Mouse (Mus musculus) hindbrain, embryonic 15.5 days (tissue): ENCODE measurements around the gene Ogg1. TPM values are rescaled to one million over a fixed set of nuclear protein-coding genes. Genes with fewer than 3 reads are reported as not detected.

Experiments used
- ATAC-seq: fragments of 200-750 bp; cut with Nextera tagmentation; 2 replicates; pipeline ENCODE4 v1.8.0; 2017; ENCODE audit warnings: low read depth, moderate number of reproducible peaks, moderate TSS enrichment; ENCODE audit not compliant: low FRiP score
- H3K27ac ChIP-seq: fragments of 300-500 bp; sonication (generic); replicated peaks from 2 replicates; pipeline ENCODE4 v1.5.1; 2015; ENCODE audit warnings: mild to moderate bottlenecking, inconsistent platforms
- H3K27me3 ChIP-seq: fragments of 300-500 bp; sonication (generic); 2 replicates; pipeline ENCODE4 v1.6.1; 2015; ENCODE audit warnings: control low read depth, inconsistent platforms
- H3K36me3 ChIP-seq: fragments of 300-500 bp; sonication (generic); 2 replicates; pipeline ENCODE4 v1.6.1; 2015; ENCODE audit warnings: control low read depth, inconsistent platforms
- H3K4me1 ChIP-seq: fragments of 300-500 bp; sonication (generic); replicated peaks from 2 replicates; pipeline ENCODE4 v1.6.1; 2015; ENCODE audit warnings: control low read depth, inconsistent platforms
- H3K4me2 ChIP-seq: fragments of 300-500 bp; sonication (generic); 2 replicates; pipeline ENCODE4 v1.6.1; 2015; ENCODE audit warnings: moderate library complexity, mild to moderate bottlenecking, inconsistent platforms
- H3K4me3 ChIP-seq: fragments of 300-500 bp; sonication (generic); 2 replicates; pipeline ENCODE4 v1.5.1; 2015; ENCODE audit warnings: mild to moderate bottlenecking, inconsistent platforms
- H3K9ac ChIP-seq: fragments of 300-500 bp; sonication (generic); 2 replicates; pipeline ENCODE4 v1.6.1; 2015; ENCODE audit warnings: inconsistent platforms
- H3K9me3 ChIP-seq: fragments of 300-500 bp; sonication (generic); 2 replicates; pipeline ENCODE4 v1.6.1; 2016; ENCODE audit warnings: control low read depth, inconsistent platforms
- WGBS: fragments of 180-500 bp; shearing (Covaris S2); methylation state at CpG from one replicate; pipeline ENCODE4 v1.1.7; 2015; 5-methylcytosine and 5-hydroxymethylcytosine counted together
- polyA plus RNA-seq: library from polyadenylated mRNA; unstranded; fragments of >200 nt; fragmentation: Nextera tagmentation; extraction: Ambion mirVana; gene quantifications from 2 replicates; pipeline ENCODE4 v1.2.1, GENCODE M21; 2015

Ogg1 gene
- polyA plus RNA-seq, 1 experiment from 2014 or later = 9.3 TPM

DNA sequence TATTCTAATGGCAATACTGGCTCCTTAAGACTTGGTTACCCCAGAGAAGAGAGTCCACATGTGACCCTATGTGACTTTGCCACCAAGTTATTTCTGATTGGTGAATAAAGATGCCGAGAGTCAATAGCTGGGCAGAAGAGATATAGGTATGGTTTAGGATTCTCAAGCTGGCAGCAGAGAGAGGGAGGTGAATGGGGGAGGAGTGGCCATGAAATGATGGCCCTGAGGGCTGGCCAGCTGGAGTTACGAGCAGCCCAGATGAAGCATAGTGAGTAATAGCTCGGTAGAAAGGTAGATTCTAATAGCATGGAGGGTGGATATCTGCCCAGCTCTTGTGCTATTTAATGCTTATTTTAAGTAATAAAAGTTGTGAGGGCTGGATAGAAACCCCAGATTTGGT, 26.0 kb downstream of the Ogg1 start:
- no peak for ATAC-seq
- Histone ChIP-seq H3K4me1 (no peaks in the 10 kb centered on the region), H3K4me2 (no peak overlapping the region), H3K4me3 (no peak overlapping the region), H3K27ac (no peak overlapping the region), H3K9ac (no peak overlapping the region), H3K27me3 (no peaks in the 10 kb centered on the region), H3K9me3 (no peaks in the 10 kb centered on the region), H3K36me3 (no peaks in the 10 kb centered on the region)
- 76% methylated on average over 3 of the region's 3 CpGs for WGBS

DNA sequence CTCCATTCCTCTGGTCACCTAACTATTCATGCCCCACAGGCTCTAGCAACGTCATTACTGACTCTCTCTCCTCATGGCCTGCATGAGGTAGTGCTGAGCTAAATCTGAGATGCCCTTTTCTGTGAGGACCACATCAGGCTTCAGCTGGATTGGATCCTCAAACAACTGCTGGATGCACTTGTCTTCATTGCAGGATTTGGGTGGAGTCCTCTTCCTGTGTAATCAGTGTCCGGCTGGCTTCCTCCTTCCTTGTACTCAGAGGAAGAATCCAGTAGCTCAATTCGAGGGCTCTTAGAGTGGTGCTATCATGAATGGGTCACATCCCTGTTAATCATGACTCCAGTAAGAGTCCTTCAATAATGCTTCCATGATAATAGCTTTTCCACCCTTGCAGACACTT, 26.9 kb downstream of the Ogg1 start:
- Histone ChIP-seq H3K4me1 (no peaks in the 10 kb centered on the region), H3K27ac (no peak overlapping the region), H3K9me3 (no peaks in the 10 kb centered on the region), H3K9ac (no peak overlapping the region), H3K4me3 (no peak overlapping the region), H3K36me3 (no peaks in the 10 kb centered on the region), H3K27me3 (no peaks in the 10 kb centered on the region), H3K4me2 (no peak overlapping the region)
- WGBS = 84% methylated on average over 3 of the region's 3 CpGs
- no peak for ATAC-seq

DNA sequence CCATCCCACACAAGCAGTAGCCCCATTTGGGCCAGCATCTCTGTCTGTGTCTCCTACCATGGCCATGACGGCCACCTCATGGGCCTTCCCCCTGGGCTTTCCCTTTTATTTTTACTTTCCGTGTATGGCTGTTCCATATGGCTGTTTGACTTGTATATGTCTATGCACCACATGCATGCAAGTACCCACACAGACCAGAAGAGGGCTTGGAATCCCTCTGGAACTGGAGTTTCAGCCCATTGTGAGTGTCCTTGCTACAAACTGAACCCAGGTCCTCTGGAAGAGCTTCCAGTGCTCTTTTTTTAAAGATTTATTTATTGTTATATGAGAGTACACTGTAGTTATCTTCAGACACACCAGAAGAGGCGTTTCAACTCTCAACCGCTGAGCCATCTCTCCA, 34.7 kb downstream of the Ogg1 start:
- no peaks in the 10 kb centered on the region for H3K4me1 ChIP-seq
- ATAC-seq = no peak

DNA sequence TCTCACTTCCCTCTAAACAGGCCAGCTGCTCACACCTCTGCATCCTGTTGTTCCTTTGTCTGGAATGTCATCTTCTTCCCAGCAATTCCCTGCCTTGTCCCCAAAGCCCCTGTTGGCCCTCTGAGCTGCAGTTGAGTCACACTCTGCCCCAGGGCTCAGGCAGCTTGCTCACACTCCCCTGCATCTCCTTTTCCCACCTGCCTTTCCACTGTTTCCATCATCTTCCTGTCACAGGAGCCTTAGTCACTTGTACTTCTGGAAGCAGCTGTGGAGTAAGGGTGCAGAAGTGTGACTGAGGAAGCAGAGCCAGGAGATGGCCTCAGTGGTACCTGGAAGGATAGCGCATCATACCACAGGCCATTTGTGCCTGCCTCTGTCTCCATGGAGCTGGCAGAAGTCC, 35.5 kb downstream of the Ogg1 start:
- no peak overlapping the region for H3K9ac ChIP-seq
- H3K27ac ChIP-seq = no peak overlapping the region
- no peaks in the 10 kb centered on the region for H3K4me1 ChIP-seq
- 91% methylated on average over 1 of the region's 1 CpGs for WGBS
- H3K27me3 ChIP-seq = no peaks in the 10 kb centered on the region
- no peak overlapping the region for H3K4me2 ChIP-seq
- ATAC-seq = no peak
- no peaks in the 10 kb centered on the region for H3K36me3 ChIP-seq
- H3K4me3 ChIP-seq = no peak overlapping the region
- H3K9me3 ChIP-seq = no peaks in the 10 kb centered on the region

More for the DNA sequence above, 34.7 kb downstream of the Ogg1 start:
- 76% methylated on average over 4 of the region's 4 CpGs for WGBS
- Histone ChIP-seq H3K27ac (no peak overlapping the region), H3K9me3 (no peaks in the 10 kb centered on the region), H3K9ac (no peak overlapping the region), H3K4me2 (no peak overlapping the region), H3K4me3 (no peak overlapping the region), H3K36me3 (no peaks in the 10 kb centered on the region), H3K27me3 (no peaks in the 10 kb centered on the region)

DNA sequence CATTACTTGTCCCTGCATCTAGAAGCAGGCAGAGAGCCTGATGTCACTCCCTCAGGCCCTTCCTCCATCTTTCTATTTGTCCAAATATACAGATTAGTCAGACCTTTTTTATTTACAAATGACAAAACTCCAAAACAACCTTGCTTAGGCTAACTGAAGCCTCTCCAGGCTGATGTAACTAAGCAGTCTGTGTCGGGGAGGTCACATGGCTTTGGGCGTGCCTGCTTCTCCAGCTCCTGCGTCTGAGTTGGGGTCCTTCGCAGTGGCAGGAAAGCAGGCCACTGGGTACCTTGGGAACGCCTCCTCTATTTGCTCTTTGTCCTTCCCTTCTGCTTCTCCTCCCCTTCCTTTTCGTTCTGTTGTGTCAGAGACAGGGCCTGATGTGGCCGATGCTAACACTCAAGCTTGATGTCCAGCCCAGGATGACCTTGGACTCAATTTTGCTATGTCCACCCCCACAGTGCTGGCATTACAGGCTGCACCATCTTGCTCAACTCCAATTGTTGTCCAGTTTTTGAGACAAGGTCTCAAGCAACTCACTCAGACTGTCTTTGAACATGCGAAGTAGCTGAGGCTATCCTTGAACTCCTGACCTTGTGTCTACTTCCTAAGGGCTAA, 37.9 kb downstream of the Ogg1 start:
- Histone ChIP-seq H3K9me3 (no peaks in the 10 kb centered on the region), H3K4me2 (no peak overlapping the region), H3K36me3 (peaks cover 13% of the 10 kb centered on the region), H3K27me3 (no peaks in the 10 kb centered on the region), H3K9ac (no peak overlapping the region), H3K4me3 (no peak overlapping the region), H3K27ac (no peak overlapping the region), H3K4me1 (no peaks in the 10 kb centered on the region)
- WGBS = 69% methylated on average over 8 of the region's 8 CpGs
- no peak for ATAC-seq

DNA sequence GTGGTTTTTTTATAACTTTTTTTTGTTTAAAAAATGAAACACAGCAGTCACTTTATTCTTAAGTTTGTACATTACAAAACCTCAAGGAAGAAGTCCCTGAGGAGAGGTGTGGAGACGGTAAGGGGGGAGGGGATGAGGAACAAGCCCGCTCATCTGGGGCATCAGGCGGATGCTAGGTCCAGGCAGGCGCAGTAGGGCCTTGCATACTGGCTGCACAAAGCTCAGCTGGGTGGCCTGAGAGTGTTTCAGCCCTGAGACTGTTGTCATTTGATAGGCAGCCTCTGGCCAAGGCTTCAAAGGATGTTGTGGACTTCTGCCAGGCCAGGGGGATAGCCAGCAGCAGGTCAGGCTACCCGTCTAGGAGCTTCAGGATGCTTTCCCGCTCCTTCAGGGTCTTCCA, 39.9 kb downstream of the Ogg1 start:
- 90% methylated on average over 6 of the region's 6 CpGs for WGBS
- H3K27me3 ChIP-seq = no peaks in the 10 kb centered on the region
- no peak overlapping the region for H3K9ac ChIP-seq
- ATAC-seq = no peak
- H3K27ac ChIP-seq = no peak overlapping the region
- no peak overlapping the region for H3K4me2 ChIP-seq
- no peaks in the 10 kb centered on the region for H3K9me3 ChIP-seq
- no peaks in the 10 kb centered on the region for H3K4me1 ChIP-seq
- H3K36me3 ChIP-seq = peaks cover 33% of the 10 kb centered on the region
- H3K4me3 ChIP-seq = no peak overlapping the region

DNA sequence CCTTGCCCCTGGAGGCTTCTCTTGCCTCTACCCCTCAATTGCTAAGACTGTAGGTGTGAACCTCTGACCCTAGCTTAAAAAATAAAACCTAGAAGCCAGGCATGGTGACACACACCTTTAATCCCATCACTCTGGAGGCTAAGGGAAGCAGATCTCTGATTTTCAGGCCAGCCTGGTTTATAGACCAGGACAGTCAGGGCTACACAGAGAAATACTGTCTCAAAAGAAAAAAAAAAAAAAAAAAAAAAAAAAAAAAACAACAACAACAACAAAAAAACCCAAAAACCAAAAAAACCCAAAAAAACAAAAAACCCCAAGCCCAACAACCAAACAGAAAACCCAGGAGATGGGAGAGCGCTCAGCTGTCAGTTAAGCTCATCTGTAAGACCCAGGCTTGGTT, 40.8 kb downstream of the Ogg1 start:
- Histone ChIP-seq H3K27me3 (no peaks in the 10 kb centered on the region), H3K4me1 (no peaks in the 10 kb centered on the region), H3K9me3 (no peaks in the 10 kb centered on the region), H3K27ac (no peak overlapping the region), H3K4me2 (no peak overlapping the region), H3K4me3 (no peak overlapping the region), H3K36me3 (peaks cover 35% of the 10 kb centered on the region), H3K9ac (no peak overlapping the region)
- no peak for ATAC-seq
- 91% methylated on average over 1 of the region's 1 CpGs for WGBS

DNA sequence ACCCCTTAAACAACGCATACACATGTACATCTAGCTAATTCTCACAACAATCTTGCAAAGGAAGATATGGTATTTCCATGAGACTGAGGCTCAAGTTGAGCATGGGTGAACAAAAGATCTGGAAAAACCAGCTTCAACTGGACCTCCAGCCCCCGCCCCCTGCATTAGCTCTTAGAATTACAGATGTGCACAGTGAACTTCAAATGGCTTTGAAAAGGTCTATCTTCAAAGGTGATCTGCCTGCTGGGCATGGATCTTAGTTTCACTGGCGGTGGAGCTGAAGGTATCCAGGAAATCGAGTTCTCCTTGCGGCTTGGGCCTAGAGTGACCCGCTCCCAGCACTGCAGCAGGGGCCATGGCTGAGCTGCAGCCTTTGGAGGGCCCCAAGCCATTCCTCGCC, 41.4 kb downstream of the Ogg1 start:
- ATAC-seq = no peak
- WGBS = 89% methylated on average over 7 of the region's 7 CpGs
- no peak overlapping the region for H3K4me3 ChIP-seq
- no peak overlapping the region for H3K9ac ChIP-seq
- H3K27ac ChIP-seq = no peak overlapping the region
- no peaks in the 10 kb centered on the region for H3K4me1 ChIP-seq
- peaks cover 39% of the 10 kb centered on the region for H3K36me3 ChIP-seq
- no peaks in the 10 kb centered on the region for H3K9me3 ChIP-seq
- no peak overlapping the region for H3K4me2 ChIP-seq
- H3K27me3 ChIP-seq = no peaks in the 10 kb centered on the region

DNA sequence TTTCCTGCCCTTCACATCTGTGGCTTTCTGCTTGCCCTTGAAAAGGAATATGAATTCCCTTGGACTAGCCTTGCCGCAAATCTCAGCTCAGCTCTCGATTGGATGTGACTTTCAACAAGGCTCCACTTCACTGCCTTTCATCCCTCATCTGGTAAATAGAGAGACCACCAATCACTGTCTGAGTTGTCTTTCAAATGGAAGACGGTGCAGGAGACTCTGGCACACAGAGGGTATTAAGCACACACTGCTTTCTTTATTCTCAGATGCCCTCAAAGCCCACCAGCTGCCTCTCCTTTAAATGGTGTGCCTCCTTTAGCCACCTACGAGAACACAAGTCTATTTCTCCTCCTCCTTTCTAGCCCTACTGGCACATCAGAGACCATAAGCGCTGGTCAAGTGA, 41.8 kb downstream of the Ogg1 start:
- H3K27ac ChIP-seq = no peak overlapping the region
- H3K4me2 ChIP-seq = no peak overlapping the region
- peaks cover 44% of the 10 kb centered on the region for H3K36me3 ChIP-seq
- H3K4me3 ChIP-seq = no peak overlapping the region
- ATAC-seq = peak; percentile 51; the same call in 1 of the 2 replicates
- no peak overlapping the region for H3K9ac ChIP-seq
- no peaks in the 10 kb centered on the region for H3K4me1 ChIP-seq
- no peaks in the 10 kb centered on the region for H3K9me3 ChIP-seq
- no peaks in the 10 kb centered on the region for H3K27me3 ChIP-seq
- WGBS = 73% methylated on average over 5 of the region's 5 CpGs

DNA sequence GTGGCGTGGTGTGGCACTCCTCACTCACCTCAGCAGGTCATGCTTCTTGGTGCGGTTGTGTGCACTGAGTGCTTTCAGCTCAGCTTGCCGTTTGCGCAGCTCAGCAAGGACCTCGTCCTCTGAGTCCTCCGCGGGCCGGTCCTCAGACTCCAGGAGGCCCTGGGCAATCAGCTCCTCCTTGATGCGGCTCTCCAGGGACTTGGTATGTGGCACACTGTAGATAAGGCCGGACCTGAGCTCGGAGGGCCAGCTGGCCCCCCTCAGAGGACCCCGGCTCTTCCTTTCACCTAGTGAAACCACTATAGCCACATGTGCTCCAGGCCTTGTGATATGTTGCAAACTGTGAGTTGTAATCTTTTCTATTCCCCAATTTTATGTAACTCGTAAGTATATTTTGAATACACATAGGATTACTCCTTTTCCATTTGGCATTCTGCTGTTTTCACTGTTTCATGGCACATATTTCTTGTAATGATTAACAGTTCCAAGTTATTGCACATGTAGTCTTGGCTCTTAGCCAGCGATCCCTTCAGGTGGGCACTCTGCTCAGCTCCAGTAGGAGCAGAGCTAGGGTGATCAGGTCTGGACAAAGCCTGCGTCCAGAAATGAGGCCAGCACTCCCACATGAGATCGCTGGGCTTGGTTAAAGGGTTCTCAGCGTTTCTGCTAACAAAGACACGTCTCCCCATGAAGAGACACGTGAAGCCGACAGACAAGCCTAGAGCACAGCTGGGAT, 43.6 kb downstream of the Ogg1 start:
- Histone ChIP-seq H3K4me2 (no peak overlapping the region), H3K9ac (no peak overlapping the region), H3K9me3 (no peaks in the 10 kb centered on the region), H3K4me1 (no peaks in the 10 kb centered on the region), H3K36me3 (peaks cover 59% of the 10 kb centered on the region), H3K27ac (no peak overlapping the region), H3K27me3 (no peaks in the 10 kb centered on the region), H3K4me3 (no peak overlapping the region)
- no peak for ATAC-seq
- WGBS = 95% methylated on average over 20 of the region's 20 CpGs

DNA sequence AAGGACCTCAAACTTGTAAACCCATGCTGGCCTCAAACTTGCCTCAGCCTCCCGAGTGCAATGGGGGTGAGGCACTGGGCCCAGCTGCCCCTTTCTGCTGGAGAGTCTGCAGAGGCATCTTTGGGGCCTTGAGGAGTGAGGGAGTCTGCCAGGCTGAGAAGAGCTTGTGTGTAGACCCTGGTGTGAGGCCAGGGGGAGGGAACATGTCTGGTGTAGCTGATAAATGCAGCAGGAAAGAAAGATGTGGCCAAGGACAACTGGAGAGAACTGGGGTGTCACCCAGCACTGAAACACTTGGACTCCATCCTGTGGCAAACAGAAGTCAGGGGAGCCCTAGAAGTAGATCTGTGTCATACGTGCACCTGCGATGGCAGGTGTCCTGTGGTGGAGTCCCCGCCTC, 46.7 kb downstream of the Ogg1 start:
- no peaks in the 10 kb centered on the region for H3K27me3 ChIP-seq
- no peak for ATAC-seq
- no peak overlapping the region for H3K9ac ChIP-seq
- 92% methylated on average over 4 of the region's 4 CpGs for WGBS
- no peak overlapping the region for H3K4me3 ChIP-seq
- H3K4me1 ChIP-seq = peaks cover 11% of the 10 kb centered on the region
- H3K27ac ChIP-seq = no peak overlapping the region
- no peaks in the 10 kb centered on the region for H3K9me3 ChIP-seq
- peaks cover 58% of the 10 kb centered on the region for H3K36me3 ChIP-seq
- H3K4me2 ChIP-seq = no peak overlapping the region

DNA sequence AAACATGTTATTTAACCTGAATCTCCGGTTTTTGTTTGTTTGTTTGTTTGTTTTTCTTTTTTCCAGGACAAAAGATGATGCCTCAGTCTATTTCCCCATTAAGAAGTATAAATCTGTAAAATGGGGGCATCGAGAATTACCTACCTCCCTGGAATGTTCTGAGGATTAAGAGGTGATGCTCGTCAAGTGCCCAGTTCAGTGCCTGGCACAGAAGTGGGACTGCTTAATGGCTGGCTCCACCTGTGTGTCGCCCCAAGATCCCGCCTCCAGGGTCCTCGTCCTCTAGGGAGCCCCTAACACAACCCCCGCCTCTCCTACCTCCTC, 50.4 kb downstream of the Ogg1 start:
- H3K27ac ChIP-seq = peak overlapping the region; percentile 98
- peaks cover 22% of the 10 kb centered on the region for H3K4me1 ChIP-seq
- H3K27me3 ChIP-seq = no peaks in the 10 kb centered on the region
- H3K9me3 ChIP-seq = no peaks in the 10 kb centered on the region
- H3K36me3 ChIP-seq = peaks cover 44% of the 10 kb centered on the region
- ATAC-seq = no peak
- peak overlapping the region; percentile 92 for H3K9ac ChIP-seq
- H3K4me2 ChIP-seq = peak overlapping the region; percentile 95
- peak overlapping the region; percentile 82 for H3K4me3 ChIP-seq
- 12% methylated on average over 7 of the region's 7 CpGs for WGBS
